In genomic region chr1:135490931-135491666, GRCm38 (mm10) we compare ENCODE assay signal across 17 mouse cellular contexts.
DNase-seq lines count a peak whose midpoint lies in the region; ATAC-seq lines count a peak whose summit lies in the region.
"Had no signal": no experiment of that assay in that cellular context is flagged by ENCODE, and none has a peak within 500 bp of the region (broad histone marks: within the 10 kb centered on the region; RNA-seq: fewer than 3 reads in every experiment).

No protein-coding gene starts in this region.

- no peak for DNase-seq in forebrain, embryonic 10.5 days (ENCODE audit: extremely low spot score, low spot score)
- DNase-seq in forebrain, embryonic 11.5 days (ENCODE audit: low spot score) = no peak
- no peak for DNase-seq in hindbrain, embryonic 14.5 days (ENCODE audit: low spot score)
- DNase-seq in embryonic facial prominence, embryonic 10.5 days (ENCODE audit: low spot score) = peak; percentile 38
- DNase-seq in adrenal gland, postnatal 10 days = no peak
- no peak for DNase-seq in embryo, embryonic 11 days
- DNase-seq: adrenal gland, adult 2 months; cerebellum, postnatal 14 days; kidney, adult 11 months; kidney, postnatal 36 days; liver, postnatal 0 days; lung, postnatal 4 days had no signal

- H3K9me3 ChIP-seq in forebrain, embryonic 10.5 days = no peaks in the 10 kb centered on the region
- H3K9me3 ChIP-seq in forebrain, embryonic 11.5 days (ENCODE audit: control insufficient read depth, low read length) = no peaks in the 10 kb centered on the region
- H3K9me3 ChIP-seq in hindbrain, embryonic 15.5 days = no peaks in the 10 kb centered on the region
- H3K9me3 ChIP-seq in hindbrain, embryonic 14.5 days (ENCODE audit: control insufficient read depth, low read length) = no peaks in the 10 kb centered on the region
- H3K9me3 ChIP-seq in embryonic facial prominence, embryonic 10.5 days = no peaks in the 10 kb centered on the region
- no peaks in the 10 kb centered on the region for H3K9me3 ChIP-seq in stomach, embryonic 14.5 days (ENCODE audit: control insufficient read depth, low read depth, low read length)
- H3K9me3 ChIP-seq: embryonic facial prominence, embryonic 12.5 days; forebrain, embryonic 12.5 days; limb, embryonic 13.5 days had no signal

- no peak overlapping the region for H3K9ac ChIP-seq in forebrain, embryonic 11.5 days (ENCODE audit: low read length)
- H3K9ac ChIP-seq in hindbrain, embryonic 15.5 days = no peak overlapping the region
- no peak overlapping the region for H3K9ac ChIP-seq in hindbrain, embryonic 14.5 days
- H3K9ac ChIP-seq in stomach, embryonic 14.5 days (replicated peaks; ENCODE audit: low read depth, low read length) = no peak overlapping the region
- H3K9ac ChIP-seq: embryonic facial prominence, embryonic 12.5 days; forebrain, embryonic 12.5 days; limb, embryonic 13.5 days; liver, postnatal 0 days had no signal

- no peak overlapping the region for H3K4me2 ChIP-seq in forebrain, embryonic 11.5 days (ENCODE audit: low read depth, low read length, severe bottlenecking)
- no peak overlapping the region for H3K4me2 ChIP-seq in hindbrain, embryonic 15.5 days
- H3K4me2 ChIP-seq in hindbrain, embryonic 14.5 days (replicated peaks) = no peak overlapping the region
- no peak overlapping the region for H3K4me2 ChIP-seq in stomach, embryonic 14.5 days (replicated peaks; ENCODE audit: low read depth, low read length)
- H3K4me2 ChIP-seq: embryonic facial prominence, embryonic 12.5 days; forebrain, embryonic 12.5 days; limb, embryonic 13.5 days had no signal

- peak overlapping the region; percentile 67 for H3K27ac ChIP-seq in forebrain, embryonic 10.5 days
- H3K27ac ChIP-seq in forebrain, embryonic 11.5 days (ENCODE audit: low read depth, low read length) = no peak overlapping the region
- no peak overlapping the region for H3K27ac ChIP-seq in hindbrain, embryonic 15.5 days (replicated peaks)
- H3K27ac ChIP-seq in hindbrain, embryonic 14.5 days = no peak overlapping the region
- peak overlapping the region; percentile 62 for H3K27ac ChIP-seq in embryonic facial prominence, embryonic 10.5 days (replicated peaks)
- H3K27ac ChIP-seq in stomach, embryonic 14.5 days (ENCODE audit: low read length) = peak overlapping the region; percentile 18; the same call in 1 of the 2 replicates
- H3K27ac ChIP-seq: embryonic facial prominence, embryonic 12.5 days; forebrain, embryonic 12.5 days; limb, embryonic 13.5 days had no signal

- WGBS in forebrain, embryonic 10.5 days = 65% methylated on average over 10 of the region's 10 CpGs
- WGBS in forebrain, embryonic 11.5 days = 59% methylated on average over 10 of the region's 10 CpGs
- 66% methylated on average over 10 of the region's 10 CpGs for WGBS in hindbrain, embryonic 15.5 days
- WGBS in hindbrain, embryonic 14.5 days = 59% methylated on average over 10 of the region's 10 CpGs
- WGBS in embryonic facial prominence, embryonic 10.5 days = 54% methylated on average over 10 of the region's 10 CpGs
- WGBS in stomach, embryonic 14.5 days = 51% methylated on average over 10 of the region's 10 CpGs

- peaks cover 31% of the 10 kb centered on the region for H3K36me3 ChIP-seq in forebrain, embryonic 10.5 days (replicated peaks)
- no peaks in the 10 kb centered on the region for H3K36me3 ChIP-seq in forebrain, embryonic 11.5 days (ENCODE audit: control insufficient read depth, insufficient read depth, low read length)
- H3K36me3 ChIP-seq in hindbrain, embryonic 15.5 days = no peaks in the 10 kb centered on the region
- H3K36me3 ChIP-seq in hindbrain, embryonic 14.5 days (replicated peaks; ENCODE audit: control insufficient read depth, insufficient read depth) = no peaks in the 10 kb centered on the region
- no peaks in the 10 kb centered on the region for H3K36me3 ChIP-seq in embryonic facial prominence, embryonic 10.5 days (replicated peaks)
- no peaks in the 10 kb centered on the region for H3K36me3 ChIP-seq in stomach, embryonic 14.5 days (ENCODE audit: control insufficient read depth, insufficient read depth, low read length)
- H3K36me3 ChIP-seq: embryonic facial prominence, embryonic 12.5 days; forebrain, embryonic 12.5 days; limb, embryonic 13.5 days had no signal

- no peak overlapping the region for H3K4me3 ChIP-seq in forebrain, embryonic 10.5 days
- no peak overlapping the region for H3K4me3 ChIP-seq in forebrain, embryonic 11.5 days (ENCODE audit: low read depth, low read length)
- H3K4me3 ChIP-seq in hindbrain, embryonic 15.5 days = no peak overlapping the region
- no peak overlapping the region for H3K4me3 ChIP-seq in hindbrain, embryonic 14.5 days (replicated peaks; ENCODE audit: low read length)
- H3K4me3 ChIP-seq in embryonic facial prominence, embryonic 10.5 days = no peak overlapping the region
- H3K4me3 ChIP-seq in stomach, embryonic 14.5 days (ENCODE audit: low read depth, low read length) = no peak overlapping the region
- H3K4me3 ChIP-seq: embryonic facial prominence, embryonic 12.5 days; forebrain, embryonic 12.5 days; limb, embryonic 13.5 days had no signal

- no peaks in the 10 kb centered on the region for H3K27me3 ChIP-seq in forebrain, embryonic 10.5 days (ENCODE audit: poor library complexity, severe bottlenecking)
- H3K27me3 ChIP-seq in forebrain, embryonic 11.5 days (ENCODE audit: control insufficient read depth, insufficient read depth, low read length) = no peaks in the 10 kb centered on the region
- H3K27me3 ChIP-seq in hindbrain, embryonic 15.5 days = no peaks in the 10 kb centered on the region
- H3K27me3 ChIP-seq in hindbrain, embryonic 14.5 days (ENCODE audit: control insufficient read depth, insufficient read depth, low read length) = no peaks in the 10 kb centered on the region
- H3K27me3 ChIP-seq in embryonic facial prominence, embryonic 10.5 days (replicated peaks; ENCODE audit: low read depth, poor library complexity, severe bottlenecking) = no peaks in the 10 kb centered on the region
- H3K27me3 ChIP-seq in stomach, embryonic 14.5 days (ENCODE audit: control insufficient read depth, insufficient read depth, low read length) = no peaks in the 10 kb centered on the region
- H3K27me3 ChIP-seq: embryonic facial prominence, embryonic 12.5 days; forebrain, embryonic 12.5 days had no signal

- no peak for ATAC-seq in forebrain, embryonic 11.5 days (replicated peaks; ENCODE audit: low FRiP score)
- 0 out of 2 replicates have a peak, but pooled peaks have one; percentile 50 for ATAC-seq in hindbrain, embryonic 15.5 days (ENCODE audit: low FRiP score, low read depth)
- ATAC-seq in hindbrain, embryonic 14.5 days (ENCODE audit: low FRiP score) = no peak
- ATAC-seq in stomach, embryonic 14.5 days (ENCODE audit: insufficient number of reproducible peaks, insufficient read depth, low FRiP score, low read depth) = no peak
- ATAC-seq: liver, postnatal 0 days had no signal

- H3K4me1 ChIP-seq in forebrain, embryonic 10.5 days = peaks cover 89% of the 10 kb centered on the region
- H3K4me1 ChIP-seq in forebrain, embryonic 11.5 days (replicated peaks; ENCODE audit: control insufficient read depth, insufficient read depth, low read length) = 0 out of 2 replicates have a peak, but pooled peaks cover 5% of the 10 kb centered on the region
- H3K4me1 ChIP-seq in hindbrain, embryonic 15.5 days (replicated peaks) = peaks cover 18% of the 10 kb centered on the region
- peaks cover 10% of the 10 kb centered on the region; the same call in 1 of the 2 replicates for H3K4me1 ChIP-seq in hindbrain, embryonic 14.5 days (replicated peaks; ENCODE audit: control insufficient read depth, insufficient read depth, low read length)
- H3K4me1 ChIP-seq in embryonic facial prominence, embryonic 10.5 days = peaks cover 89% of the 10 kb centered on the region
- peaks cover 27% of the 10 kb centered on the region; the same call in 1 of the 2 replicates for H3K4me1 ChIP-seq in stomach, embryonic 14.5 days (ENCODE audit: control insufficient read depth, insufficient read depth, low read length)

Comparison
In these comparisons a context has a peak if more than half of its experiments do, and no peak if none do; other contexts are left out.
1. H3K27ac ChIP-seq: peak in forebrain, embryonic 10.5 days (single experiment), embryonic facial prominence, embryonic 10.5 days (single experiment) and stomach, embryonic 14.5 days (single experiment); none in forebrain, embryonic 11.5 days (single experiment), hindbrain, embryonic 15.5 days (single experiment) and hindbrain, embryonic 14.5 days (single experiment).